Mouse (Mus musculus): ENCODE results near the gene Zpld1.

DNA sequence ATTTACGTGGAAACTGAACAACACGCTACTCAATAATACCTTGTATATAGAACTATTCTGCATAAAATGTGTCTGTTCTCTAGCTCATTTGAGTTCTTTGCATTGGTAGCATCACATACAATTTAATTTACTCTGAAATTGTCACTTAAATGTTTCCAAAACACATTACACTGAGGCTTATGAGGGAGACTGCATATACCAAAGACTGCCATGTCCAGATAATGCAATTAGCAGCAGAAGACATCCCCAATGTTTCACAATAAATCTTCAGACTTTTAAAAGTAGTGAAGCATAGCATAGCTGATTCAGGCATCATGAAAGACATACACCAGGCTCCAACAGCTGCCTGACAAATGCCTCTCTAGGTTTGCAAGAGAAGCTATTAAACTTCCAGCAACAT is at the start of gene Zpld1:
- TF ChIP-seq EP300 (IDR thresholded peaks at IDR 0.05) (no peak), CTCF (IDR thresholded peaks at IDR 0.05) (no peak)

Measured in lung, postnatal 0 days (tissue).